20 mouse cellular contexts compared by ENCODE assay signal in the genomic region with DNA sequence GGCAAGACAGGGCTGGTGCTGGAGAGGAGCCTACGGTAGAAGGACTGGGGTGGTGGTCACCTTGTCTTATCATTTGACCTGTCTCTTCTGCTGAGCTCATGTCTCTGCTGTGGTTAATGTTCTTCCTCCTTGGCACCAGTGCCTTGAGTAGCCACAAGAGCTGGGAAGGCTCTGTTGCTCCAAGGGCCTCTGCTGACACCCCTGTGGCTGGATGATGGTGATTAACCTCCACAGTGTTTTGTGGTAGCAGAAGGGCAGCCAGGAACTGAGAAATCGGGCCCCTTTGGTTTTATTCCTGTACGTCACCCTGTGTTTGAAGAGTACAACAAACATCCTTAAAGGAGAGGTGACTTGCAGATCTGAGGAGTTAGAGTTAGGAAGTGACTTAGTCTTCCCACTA. TPM values are rescaled to one million over a fixed set of nuclear protein-coding genes. Genes with fewer than 3 reads are reported as not detected.
"Had no signal": no experiment of that assay in that cellular context is flagged by ENCODE, and none has a peak within 500 bp of the region (broad histone marks: within the 10 kb centered on the region; RNA-seq: fewer than 3 reads in every experiment).

No protein-coding gene starts in this region.

- H3K27ac ChIP-seq: kidney, postnatal 0 days; layer of hippocampus, adult 2 months; limb, embryonic 13.5 days; midbrain, embryonic 13.5 days; neural tube, embryonic 15.5 days; stomach, postnatal 0 days had no signal

- H3K9ac ChIP-seq: limb, embryonic 13.5 days; midbrain, embryonic 13.5 days; neural tube, embryonic 15.5 days had no signal

- ATAC-seq: intestine, embryonic 16.5 days; lung, postnatal 0 days; midbrain, embryonic 13.5 days had no signal

- H3K36me3 ChIP-seq: limb, embryonic 13.5 days; midbrain, embryonic 13.5 days; neural tube, embryonic 15.5 days had no signal

- H3K9me3 ChIP-seq: limb, embryonic 13.5 days; midbrain, embryonic 13.5 days; neural tube, embryonic 15.5 days had no signal

- H3K27me3 ChIP-seq: limb, embryonic 13.5 days; midbrain, embryonic 13.5 days; neural tube, embryonic 15.5 days had no signal

- H3K4me1 ChIP-seq: limb, embryonic 13.5 days; midbrain, embryonic 13.5 days; neural tube, embryonic 15.5 days had no signal

- H3K4me2 ChIP-seq: limb, embryonic 13.5 days; midbrain, embryonic 13.5 days; neural tube, embryonic 15.5 days had no signal

- H3K4me3 ChIP-seq: layer of hippocampus, adult 2 months; limb, embryonic 13.5 days; midbrain, embryonic 13.5 days; myocyte; neural tube, embryonic 15.5 days had no signal

- DNase-seq: kidney, postnatal 4 days; left cerebral cortex, postnatal 4 days; lung, adult 2 months; lung, postnatal 4 days; right cerebral cortex, adult 18-20 months; right cerebral cortex, postnatal 25 days; thymus, postnatal 14 days had no signal

RNA-seq across cellular contexts. Expression of a gene that starts 1.2 kb away (rescaled TPM):
- total RNA-seq: layer of hippocampus, adult 2 months; left cerebral cortex, postnatal 4 days; megakaryocyte-erythroid progenitor cell, adult 5-6 weeks had no signal
- polyA plus RNA-seq: lung, postnatal 0 days; midbrain, embryonic 13.5 days; myocyte; neural tube, embryonic 11.5 days; neural tube, embryonic 15.5 days; small intestine, adult 2 months had no signal

RNA-seq across cellular contexts. Expression of a gene that starts 9.3 kb away (rescaled TPM):
- total RNA-seq: layer of hippocampus, adult 2 months; left cerebral cortex, postnatal 4 days; megakaryocyte-erythroid progenitor cell, adult 5-6 weeks had no signal
- polyA plus RNA-seq: midbrain, embryonic 13.5 days; neural tube, embryonic 11.5 days had no signal

RNA-seq across cellular contexts. Expression of a gene that starts 33.2 kb away (rescaled TPM):
- total RNA-seq: layer of hippocampus, adult 2 months; layer of hippocampus, postnatal 10 days; left cerebral cortex, postnatal 4 days; megakaryocyte-erythroid progenitor cell, adult 5-6 weeks had no signal
- polyA plus RNA-seq: intestine, embryonic 16.5 days; kidney, postnatal 0 days; limb, embryonic 13.5 days; lung, adult 2 months; lung, postnatal 0 days; midbrain, embryonic 13.5 days; myocyte; neural tube, embryonic 11.5 days; neural tube, embryonic 15.5 days; small intestine, adult 2 months had no signal
